Mouse (Mus musculus) heart, adult 18-20 months (tissue): Measurements from ENCODE around the gene Ncoa7. TPM values are rescaled to one million over a fixed set of nuclear protein-coding genes. Genes with fewer than 3 reads are reported as not detected.

Experiments used
- DNase-seq, 2 experiments: peaks; one replicate each; pipeline ENCODE4 v3.0.0; 2021 to 2022; ENCODE audit warnings: mixed read lengths in 1 of 2
- long read RNA-seq, 2 experiments: library from polyadenylated mRNA; stranded (forward); transcript quantifications; one replicate each; pipeline ENCODE4 v2.0.0; 2021
- total RNA-seq, 2 experiments: library from RNA; stranded (reverse); gene quantifications; 2 replicates each; pipeline ENCODE4 v1.2.3; 2021

Ncoa7 gene
- 1 to 10 TPM; 4.0 to 4.6 TPM for total RNA-seq
- long read RNA-seq, experiment 1: 0 reads
- long read RNA-seq, experiment 2: 0 reads

- peak; percentile 80 to 83 for DNase-seq
Observed at GRCm38 (mm10) chr10:30802681-30803586, at the start of gene Ncoa7. Ncoa7 (minus strand) TSS chr10:30803326.

GRCm38 (mm10) chr10:30845101-30845825 lies 42.1 kb upstream of the Ncoa7 start:
- no peak for DNase-seq

- DNase-seq: peak; percentile 23 to 39
Observed at GRCm38 (mm10) chr10:30844191-30845010, 41.3 kb upstream of the Ncoa7 start.

- DNase-seq: peak; percentile 19 to 51
Observed at GRCm38 (mm10) chr10:30843438-30844190, 40.5 kb upstream of the Ncoa7 start.

GRCm38 (mm10) chr10:30842643-30843437 lies 39.7 kb upstream of the Ncoa7 start, which contains the start of gene Hey2:
Hey2 (minus strand) TSS chr10:30842801.
- peak; percentile 98 to 99 for DNase-seq

- no peak for DNase-seq
Observed at GRCm38 (mm10) chr10:30842228-30842627, 39.1 kb upstream of the Ncoa7 start.

GRCm38 (mm10) chr10:30840824-30841223 lies 37.7 kb upstream of the Ncoa7 start:
- peak in 1 of 2 experiments; percentile 16 for DNase-seq

- DNase-seq: peak in 1 of 2 experiments; percentile 30
Observed at GRCm38 (mm10) chr10:30838188-30838587, 35.1 kb upstream of the Ncoa7 start.

- DNase-seq: peak; percentile 18 to 57
Observed at GRCm38 (mm10) chr10:30825049-30825448, 21.9 kb upstream of the Ncoa7 start.

GRCm38 (mm10) chr10:30810967-30811293 lies 7.8 kb upstream of the Ncoa7 start:
- peak; percentile 84 to 94 for DNase-seq

GRCm38 (mm10) chr10:30810247-30810966 lies 7.3 kb upstream of the Ncoa7 start:
- peak; percentile 67 to 68 for DNase-seq

GRCm38 (mm10) chr10:30803587-30804253 lies 594 bp upstream of the Ncoa7 start:
- DNase-seq: peak in 1 of 2 experiments; percentile 12

GRCm38 (mm10) chr10:30802033-30802432 lies 1.1 kb downstream of the Ncoa7 start:
- DNase-seq: peak in 1 of 2 experiments; percentile 26

GRCm38 (mm10) chr10:30799713-30800450 lies 3.2 kb downstream of the Ncoa7 start:
- no peak for DNase-seq

- DNase-seq: no peak
Observed at GRCm38 (mm10) chr10:30796469-30797261, 6.5 kb downstream of the Ncoa7 start.

GRCm38 (mm10) chr10:30791016-30791415 lies 12.1 kb downstream of the Ncoa7 start:
- DNase-seq: no peak

- no peak for DNase-seq
Observed at GRCm38 (mm10) chr10:30789521-30789920, 13.6 kb downstream of the Ncoa7 start.

GRCm38 (mm10) chr10:30788340-30788721 lies 14.8 kb downstream of the Ncoa7 start:
- DNase-seq: no peak
